Mouse (Mus musculus) brain, embryonic 14.5 days (tissue): ENCODE results near the gene Luc7l3.

Experiments used
- CTCF ChIP-seq: fragments of 200-500 bp; IDR thresholded peaks from 2 replicates; pipeline ENCODE4 v1.5.1; 2012; ENCODE audit warnings: inconsistent platforms, mild to moderate bottlenecking, moderate library complexity, borderline replicate concordance; ENCODE audit not compliant: insufficient read depth, insufficient read length; ENCODE audit errors: extremely low read depth
- POLR2A ChIP-seq: fragments of 200-500 bp; IDR thresholded peaks from 2 replicates; pipeline ENCODE4 v1.6.1; 2012; ENCODE audit warnings: mild to moderate bottlenecking, inconsistent platforms, borderline replicate concordance; ENCODE audit not compliant: poor library complexity, insufficient read depth, insufficient read length, severe bottlenecking; ENCODE audit errors: extremely low read depth

DNA sequence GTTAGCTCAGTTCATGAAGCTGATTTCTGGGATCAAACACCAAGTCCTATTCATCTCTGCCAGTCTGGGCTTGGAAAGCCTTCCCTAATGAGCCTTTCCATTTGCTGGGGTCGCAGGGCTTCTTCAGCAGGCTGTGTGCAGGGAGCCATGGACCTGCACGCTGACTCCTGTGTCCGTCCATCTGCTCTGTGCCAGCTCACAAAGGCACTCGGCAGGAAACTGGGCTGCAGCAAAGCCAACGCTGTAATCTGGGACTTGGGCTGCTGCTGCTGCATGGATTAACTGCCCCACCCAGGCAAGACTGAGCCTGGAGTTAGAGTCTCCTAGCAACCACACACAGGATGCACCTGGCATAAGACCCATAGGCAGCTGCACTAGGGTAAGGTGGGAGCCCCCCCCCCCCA, 22.2 kb upstream of the Luc7l3 start:
- TF ChIP-seq CTCF (no peak), POLR2A (no peak)
